Comparison of ENCODE assay signal across 10 mouse cellular contexts in the genomic region with DNA sequence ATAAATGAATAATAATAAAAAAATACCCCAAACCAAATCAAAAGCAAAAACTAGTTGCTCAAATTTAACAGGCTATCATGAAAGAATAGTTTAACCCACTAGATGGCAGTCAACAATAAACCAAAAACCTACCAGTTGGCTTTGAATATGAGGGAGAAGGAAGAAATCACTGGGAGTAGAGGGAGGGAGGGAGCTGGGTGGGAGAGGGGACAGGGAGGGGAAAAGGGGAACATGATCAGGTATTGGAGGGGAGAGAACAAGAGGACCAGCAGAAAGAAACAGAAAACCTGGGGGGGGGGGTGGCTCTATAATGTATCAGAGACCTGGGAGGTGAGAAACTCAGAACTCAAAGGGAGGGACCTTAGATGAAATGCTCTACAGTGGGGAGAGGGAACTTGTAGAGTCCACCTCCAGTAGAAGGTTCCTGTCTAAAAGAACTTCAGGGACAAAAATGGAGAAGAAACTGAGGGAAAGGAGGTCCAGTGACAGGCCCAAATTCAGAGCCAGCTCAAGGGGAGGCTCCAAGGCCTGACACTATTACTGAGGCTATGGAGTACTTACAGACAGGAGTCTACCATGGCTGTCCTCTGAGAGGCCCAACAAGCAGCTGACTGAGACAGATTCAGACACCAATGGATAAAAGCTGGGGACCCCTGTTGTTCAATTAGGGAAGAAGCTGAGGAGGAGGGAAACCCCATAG. TPM values are rescaled to one million over a fixed set of nuclear protein-coding genes. Genes with fewer than 3 reads are reported as not detected.
DNase-seq lines count a peak whose midpoint lies in the region; ATAC-seq and TF ChIP-seq lines count a peak whose summit lies in the region.
"Had no signal": no experiment of that assay in that cellular context is flagged by ENCODE, and none has a peak within 500 bp of the region (broad histone marks: within the 10 kb centered on the region; RNA-seq: fewer than 3 reads in every experiment).

No protein-coding gene starts in this region.

- H3K4me2 ChIP-seq in liver, postnatal 0 days (ENCODE audit: low read depth, low read length), result no peak overlapping the region
- no peak overlapping the region for H3K4me2 ChIP-seq in liver, embryonic 12.5 days
- H3K4me2 ChIP-seq in hindbrain, embryonic 12.5 days (replicated peaks), result no peak overlapping the region

- no peak for TF ChIP-seq EP300 in liver, postnatal 0 days (IDR thresholded peaks at IDR 0.05; ENCODE audit: low read depth)

- no peak overlapping the region for H3K27ac ChIP-seq in liver, postnatal 0 days (ENCODE audit: low read depth)
- H3K27ac ChIP-seq in liver, embryonic 12.5 days, result no peak overlapping the region
- H3K27ac ChIP-seq in hindbrain, embryonic 12.5 days, result no peak overlapping the region

- no peaks in the 10 kb centered on the region for H3K27me3 ChIP-seq in liver, postnatal 0 days (ENCODE audit: insufficient read depth, low read length)
- H3K27me3 ChIP-seq in liver, embryonic 12.5 days (replicated peaks), result no peaks in the 10 kb centered on the region
- H3K27me3 ChIP-seq in hindbrain, embryonic 12.5 days, result no peaks in the 10 kb centered on the region

- TF ChIP-seq CTCF in liver, postnatal 0 days (IDR thresholded peaks at IDR 0.05; ENCODE audit: low read depth), result peak; percentile 59

- no peaks in the 10 kb centered on the region for H3K4me1 ChIP-seq in liver, postnatal 0 days (ENCODE audit: insufficient read depth)
- peaks cover 7% of the 10 kb centered on the region; the same call in 1 of the 2 replicates for H3K4me1 ChIP-seq in liver, embryonic 12.5 days
- no peaks in the 10 kb centered on the region for H3K4me1 ChIP-seq in hindbrain, embryonic 12.5 days

- H3K9me3 ChIP-seq in liver, postnatal 0 days (ENCODE audit: low read length), result no peaks in the 10 kb centered on the region
- no peaks in the 10 kb centered on the region for H3K9me3 ChIP-seq in liver, embryonic 12.5 days (replicated peaks)
- no peaks in the 10 kb centered on the region for H3K9me3 ChIP-seq in hindbrain, embryonic 12.5 days (replicated peaks)

- DNase-seq in liver, postnatal 0 days, result no peak
- peak; percentile 24 for DNase-seq in ZHBTc4 (ENCODE audit: low read depth, low spot score)
- DNase-seq in retina, embryonic 14.5 days (ENCODE audit: low spot score), result peak; percentile 71
- DNase-seq in kidney, postnatal 10 days, result no peak
- DNase-seq in gastrocnemius, postnatal 25 days, result no peak
- DNase-seq in spleen, postnatal 36 days (ENCODE audit: low spot score in 2 of 2), result no peak
- DNase-seq: heart, adult 11 months; layer of hippocampus, adult 9-11 months had no signal

- no peaks in the 10 kb centered on the region for H3K36me3 ChIP-seq in liver, postnatal 0 days (replicated peaks; ENCODE audit: insufficient read depth, low read length)
- peaks cover 8% of the 10 kb centered on the region for H3K36me3 ChIP-seq in liver, embryonic 12.5 days
- H3K36me3 ChIP-seq in hindbrain, embryonic 12.5 days, result no peaks in the 10 kb centered on the region

- ATAC-seq in liver, postnatal 0 days, result no peak
- no peak for ATAC-seq in liver, embryonic 12.5 days
- peak; percentile 63; the same call in 1 of the 2 replicates for ATAC-seq in hindbrain, embryonic 12.5 days (ENCODE audit: low FRiP score)

- H3K9ac ChIP-seq in liver, postnatal 0 days (replicated peaks), result no peak overlapping the region
- no peak overlapping the region for H3K9ac ChIP-seq in liver, embryonic 12.5 days
- H3K9ac ChIP-seq in hindbrain, embryonic 12.5 days, result no peak overlapping the region

- H3K4me3 ChIP-seq in liver, postnatal 0 days (ENCODE audit: low read depth, low read length), result no peak overlapping the region
- H3K4me3 ChIP-seq in liver, embryonic 12.5 days, result no peak overlapping the region
- H3K4me3 ChIP-seq in hindbrain, embryonic 12.5 days, result no peak overlapping the region

RNA-seq across cellular contexts. Expression of gene Bves, which starts 46.5 kb away (rescaled TPM):
- 0.05 and 0.11 TPM in 2 replicates for polyA plus RNA-seq in liver, postnatal 0 days (2015; fragmentation: Nextera tagmentation; extraction: Ambion mirVana)
- polyA plus RNA-seq in liver, embryonic 12.5 days (2016; fragmentation: Nextera tagmentation; extraction: Ambion mirVana), result 0.23 and 0.26 TPM in 2 replicates
- 2.7 and 3.0 TPM in 2 replicates for polyA plus RNA-seq in hindbrain, embryonic 12.5 days (2016; fragmentation: Nextera tagmentation; extraction: Ambion mirVana)
- total RNA-seq in gastrocnemius, postnatal 25 days (2021), result 10 to 100 TPM; 38.2 to 39.0 TPM

Comparison
In these comparisons a context has a peak if more than half of its experiments do, and no peak if none do; other contexts are left out.
1. DNase-seq: peak in ZHBTc4 (single experiment) and retina, embryonic 14.5 days (single experiment); none in liver, postnatal 0 days (single experiment), kidney, postnatal 10 days (single experiment), gastrocnemius, postnatal 25 days (single experiment) and spleen, postnatal 36 days (0 of 2).